ENCODE assay signal across 28 mouse cellular contexts in the genomic region with DNA sequence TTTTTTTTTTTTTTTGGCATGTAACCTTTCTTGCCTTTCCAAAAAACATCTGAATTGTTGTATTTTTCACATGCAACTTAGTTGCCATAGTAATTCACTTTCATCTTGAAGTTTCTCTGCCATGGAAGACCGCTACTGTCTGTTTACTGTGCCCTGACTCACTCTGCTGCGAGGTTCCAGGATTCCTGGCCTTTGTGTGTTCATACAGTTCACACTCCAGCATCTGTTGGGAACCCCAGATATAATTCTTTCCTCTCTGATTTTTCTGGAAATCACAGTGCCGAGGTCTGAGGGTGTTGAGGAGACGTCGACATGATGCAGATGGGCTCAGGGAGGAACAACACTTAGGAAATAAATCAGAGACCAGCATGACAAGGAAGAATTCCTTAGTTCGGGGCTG.
"Had no signal": no experiment of that assay in that cellular context is flagged by ENCODE, and none has a peak within 500 bp of the region (broad histone marks: within the 10 kb centered on the region; RNA-seq: fewer than 3 reads in every experiment).

No protein-coding gene starts in this region.

- H3K36me3 ChIP-seq: intestine, embryonic 15.5 days; kidney, embryonic 15.5 days had no signal

- H3K9me3 ChIP-seq: heart, embryonic 10.5 days; heart, embryonic 12.5 days; hindbrain, embryonic 10.5 days; hindbrain, embryonic 12.5 days; intestine, embryonic 15.5 days; kidney, embryonic 15.5 days; limb, embryonic 10.5 days; limb, embryonic 12.5 days had no signal

- H3K4me1 ChIP-seq: intestine, embryonic 15.5 days had no signal

- H3K4me3 ChIP-seq: gastrocnemius, adult 2 months; heart, embryonic 10.5 days; heart, embryonic 12.5 days; hindbrain, embryonic 10.5 days; hindbrain, embryonic 12.5 days; intestine, embryonic 15.5 days; kidney, embryonic 15.5 days; left cerebral cortex, adult 2 months; limb, embryonic 10.5 days; limb, embryonic 12.5 days had no signal

- H3K4me2 ChIP-seq: heart, embryonic 12.5 days; hindbrain, embryonic 12.5 days; hindbrain, embryonic 14.5 days; intestine, embryonic 15.5 days; kidney, embryonic 15.5 days; limb, embryonic 12.5 days; liver, embryonic 11.5 days had no signal

- H3K27me3 ChIP-seq: heart, embryonic 12.5 days; hindbrain, embryonic 12.5 days; intestine, embryonic 15.5 days; kidney, embryonic 15.5 days; limb, embryonic 12.5 days had no signal

- ATAC-seq: hindbrain, embryonic 16.5 days; inflammation-experienced regulatory T-cells, adult 6 months; intestine, embryonic 15.5 days; intestine, postnatal 0 days had no signal

- H3K27ac ChIP-seq: gastrocnemius, adult 2 months; heart, embryonic 10.5 days; hindbrain, embryonic 10.5 days; hindbrain, embryonic 12.5 days; hindbrain, embryonic 14.5 days; intestine, embryonic 15.5 days; kidney, embryonic 15.5 days; kidney, postnatal 0 days; left cerebral cortex, adult 2 months; limb, embryonic 10.5 days; limb, embryonic 12.5 days had no signal

- H3K9ac ChIP-seq: heart, embryonic 12.5 days; hindbrain, embryonic 12.5 days; hindbrain, embryonic 14.5 days; intestine, embryonic 15.5 days; kidney, embryonic 15.5 days; limb, embryonic 12.5 days had no signal

- DNase-seq: gastrocnemius, adult 2 months; gastrocnemius, postnatal 10 days; gastrocnemius, postnatal 25 days; heart, adult 18-20 months; heart, postnatal 10 days; heart, postnatal 4 days; kidney, adult 18-20 months; kidney, adult 9 months; kidney, postnatal 14 days; kidney, postnatal 36 days; layer of hippocampus, adult 9-11 months; layer of hippocampus, postnatal 36 days; liver had no signal
